Mouse (Mus musculus) lung, embryonic 14.5 days (tissue): ENCODE results near the gene Ccdc70. TPM values are rescaled to one million over a fixed set of nuclear protein-coding genes. Genes with fewer than 3 reads are reported as not detected.

Experiments used
- ATAC-seq: fragments of 200-750 bp; cut with Nextera tagmentation; 2 replicates; pipeline ENCODE4 v1.8.0; 2017; ENCODE audit warnings: mild to moderate bottlenecking, moderate TSS enrichment, moderate library complexity; ENCODE audit not compliant: insufficient read depth
- DNase-seq: peaks from one replicate; pipeline ENCODE4 v3.0.0-alpha.2; 2015
- H3K27ac ChIP-seq: fragments of 300-500 bp; sonication (generic); 2 replicates; pipeline ENCODE4 v1.5.1; 2014; ENCODE audit warnings: low read depth, mild to moderate bottlenecking, moderate library complexity
- H3K27me3 ChIP-seq: fragments of 300-500 bp; sonication (generic); 2 replicates; pipeline ENCODE4 v1.6.1; 2014; ENCODE audit warnings: low read length, control low read depth; ENCODE audit not compliant: insufficient read depth
- H3K36me3 ChIP-seq: fragments of 300-500 bp; sonication (generic); 2 replicates; pipeline ENCODE4 v1.6.1; 2014; ENCODE audit warnings: control low read depth; ENCODE audit not compliant: insufficient read depth
- H3K4me1 ChIP-seq: fragments of 300-500 bp; sonication (generic); 2 replicates; pipeline ENCODE4 v1.6.1; 2014; ENCODE audit warnings: antibody characterized with exemption, control low read depth; ENCODE audit not compliant: insufficient read depth
- H3K4me2 ChIP-seq: fragments of 300-500 bp; sonication (generic); 2 replicates; pipeline ENCODE4 v1.6.1; 2014; ENCODE audit warnings: mild to moderate bottlenecking
- H3K4me3 ChIP-seq: fragments of 300-500 bp; sonication (generic); 2 replicates; pipeline ENCODE4 v1.5.1; 2014; ENCODE audit warnings: low read depth, low read length
- H3K9ac ChIP-seq: fragments of 300-500 bp; sonication (generic); 2 replicates; pipeline ENCODE4 v1.6.1; 2014
- H3K9me3 ChIP-seq: fragments of 300-500 bp; sonication (generic); 2 replicates; pipeline ENCODE4 v1.6.1; 2016; ENCODE audit warnings: low read depth, low read length, control low read depth
- CTCF ChIP-seq: IDR thresholded peaks from 2 replicates; pipeline ENCODE4 v1.5.1; 2016; ENCODE audit warnings: antibody characterized with exemption, low read depth
- WGBS: fragments of 180-500 bp; shearing (Covaris S2); extraction: QIAGEN DNeasy Blood & Tissue Kit; methylation state at CpG from one replicate; pipeline ENCODE4 v1.1.7; 2014; 5-methylcytosine and 5-hydroxymethylcytosine counted together
- polyA plus RNA-seq: library from polyadenylated mRNA; unstranded; fragments of >200 nt; fragmentation: Nextera tagmentation; extraction: Ambion mirVana; gene quantifications from 2 replicates; pipeline ENCODE4 v1.2.1, GENCODE M21; 2014

Ccdc70 gene
- polyA plus RNA-seq, 1 experiment from 2014 or later = not detected

DNA sequence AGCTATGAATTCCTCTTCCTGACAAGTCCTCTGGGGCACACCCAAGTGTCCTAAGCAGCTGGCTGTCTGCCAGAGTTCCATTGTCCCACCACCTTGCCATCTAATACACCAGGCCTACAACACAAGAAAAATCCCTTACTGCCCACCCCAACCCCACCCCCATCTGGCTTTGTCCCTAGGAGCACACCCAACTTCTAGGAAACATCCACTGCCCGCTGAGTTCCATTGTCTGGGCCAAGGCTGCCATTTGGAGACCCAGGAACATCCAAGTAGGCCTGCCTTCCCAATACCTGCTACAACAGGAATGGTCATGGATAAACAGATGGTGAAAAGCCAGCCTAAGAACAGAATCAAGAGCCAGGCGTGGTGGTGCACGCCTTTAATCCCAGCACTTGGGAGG lies 13.2 kb upstream of the Ccdc70 start:
- Histone ChIP-seq H3K4me3 (no peak overlapping the region), H3K9me3 (no peaks in the 10 kb centered on the region), H3K4me1 (no peaks in the 10 kb centered on the region), H3K27me3 (no peaks in the 10 kb centered on the region), H3K4me2 (no peak overlapping the region), H3K27ac (no peak overlapping the region), H3K36me3 (no peaks in the 10 kb centered on the region), H3K9ac (no peak overlapping the region)
- ATAC-seq (no peak), DNase-seq (no peak)
- no peak for TF ChIP-seq CTCF
- WGBS = 84% methylated on average over 3 of the region's 3 CpGs

DNA sequence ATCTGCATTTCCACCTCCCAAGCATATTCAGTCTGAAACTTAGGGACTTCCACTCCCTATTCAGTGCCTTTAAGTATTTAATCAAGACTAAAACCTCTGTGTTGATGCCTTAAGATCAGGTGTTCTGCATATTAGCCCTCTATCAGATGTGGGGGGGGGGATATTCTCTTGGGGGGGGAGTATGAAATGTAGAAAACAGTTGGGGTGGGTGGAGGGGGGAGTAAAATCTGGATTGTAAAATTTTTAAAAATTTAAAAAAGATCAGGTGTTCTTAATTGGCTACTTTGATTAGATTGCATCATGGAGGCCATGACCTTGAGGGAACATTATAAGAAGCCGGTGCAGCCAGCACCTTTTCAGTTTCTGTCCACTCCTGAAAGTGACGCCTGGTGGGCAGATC lies 11.2 kb upstream of the Ccdc70 start, which contains the start of gene Fam90a1a:
Gene Fam90a1a, plus strand, starts transcription at position 301 of the 400 bp plus-strand sequence.
- Histone ChIP-seq H3K4me3 (no peak within 1 kb of the TSS), H3K9ac (no peak within 1 kb of the TSS), H3K36me3 (no peaks in the 10 kb centered on the region), H3K4me1 (no peaks in the 10 kb centered on the region), H3K9me3 (no peaks in the 10 kb centered on the region), H3K27me3 (no peaks in the 10 kb centered on the region), H3K4me2 (no peak within 1 kb of the TSS), H3K27ac (no peak within 1 kb of the TSS)
- no peak for TF ChIP-seq CTCF
- ATAC-seq (no peak), DNase-seq (no peak)
- WGBS = 78% methylated on average over 2 of the region's 2 CpGs

- H3K36me3 ChIP-seq = no peaks in the 10 kb centered on the region
- H3K4me1 ChIP-seq = no peaks in the 10 kb centered on the region
- DNase-seq = no peak
- H3K27ac ChIP-seq = no peak overlapping the region
- H3K4me3 ChIP-seq = no peak overlapping the region
- H3K27me3 ChIP-seq = no peaks in the 10 kb centered on the region
- H3K9me3 ChIP-seq = no peaks in the 10 kb centered on the region
- ATAC-seq = no peak
- TF ChIP-seq CTCF = no peak
- WGBS = 86% methylated on average over 1 of the region's 1 CpGs
- no peak overlapping the region for H3K9ac ChIP-seq
- H3K4me2 ChIP-seq = no peak overlapping the region
These were observed 2.9 kb upstream of the Ccdc70 start for GRCm38 (mm10) chr8:21966646-21967045.

DNA sequence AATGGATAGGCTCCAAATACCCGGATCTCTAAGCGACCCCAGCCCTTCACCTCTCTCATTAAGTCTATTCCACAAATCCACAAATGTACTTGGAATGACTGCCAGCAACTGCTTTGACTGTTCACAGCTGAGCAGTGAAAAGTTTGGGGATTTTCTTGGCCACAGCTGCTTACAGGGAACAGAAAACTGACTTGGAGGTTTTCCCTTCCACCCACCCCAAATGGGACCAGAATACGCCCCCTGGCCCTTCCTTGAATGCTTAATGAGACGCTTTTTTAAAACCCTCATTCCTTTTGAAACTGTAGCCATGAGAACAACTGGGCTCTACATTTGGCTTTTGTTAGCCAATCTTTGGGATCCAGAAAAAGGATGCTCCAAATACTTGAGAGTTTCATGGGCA lies 8.6 kb downstream of the Ccdc70 start:
- no peak overlapping the region for H3K4me3 ChIP-seq
- H3K9ac ChIP-seq = no peak overlapping the region
- no peak for DNase-seq
- no peak overlapping the region for H3K27ac ChIP-seq
- H3K36me3 ChIP-seq = no peaks in the 10 kb centered on the region
- no peaks in the 10 kb centered on the region for H3K4me1 ChIP-seq
- H3K4me2 ChIP-seq = no peak overlapping the region
- no peaks in the 10 kb centered on the region for H3K9me3 ChIP-seq
- ATAC-seq = no peak
- no peaks in the 10 kb centered on the region for H3K27me3 ChIP-seq
- TF ChIP-seq CTCF = no peak
- WGBS = 62% methylated on average over 4 of the region's 4 CpGs

GRCm38 (mm10) chr8:21981664-21982337 lies 12.2 kb downstream of the Ccdc70 start:
- Histone ChIP-seq H3K9ac (no peak overlapping the region), H3K4me1 (no peaks in the 10 kb centered on the region), H3K27ac (no peak overlapping the region), H3K36me3 (no peaks in the 10 kb centered on the region), H3K27me3 (no peaks in the 10 kb centered on the region), H3K4me2 (no peak overlapping the region), H3K9me3 (no peaks in the 10 kb centered on the region), H3K4me3 (no peak overlapping the region)
- ATAC-seq (no peak), DNase-seq (peak; percentile 28)
- WGBS = 63% methylated on average over 8 of the region's 8 CpGs
- peak; percentile 23; the same call in 1 of the 2 replicates for TF ChIP-seq CTCF

DNA sequence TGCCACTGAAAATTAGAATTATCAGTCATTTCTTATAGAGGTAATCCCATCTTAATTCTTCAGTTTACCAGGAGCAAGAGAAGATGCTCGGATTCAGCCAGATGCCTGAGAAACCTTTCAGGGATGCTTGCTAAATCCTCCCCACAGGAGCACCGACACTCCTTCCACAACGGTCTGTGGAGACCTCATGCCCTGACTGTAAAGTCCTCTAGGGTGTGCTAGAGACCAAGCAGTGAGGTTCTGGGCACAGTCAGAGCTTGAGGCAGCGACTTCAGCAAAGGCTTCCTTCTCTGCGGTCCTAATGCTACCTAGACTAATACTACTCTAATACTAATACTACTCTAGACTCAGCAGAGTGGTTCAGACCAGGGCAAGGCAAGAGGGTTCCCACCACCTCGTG lies 22.6 kb downstream of the Ccdc70 start:
- Histone ChIP-seq H3K4me3 (no peak overlapping the region), H3K27me3 (no peaks in the 10 kb centered on the region), H3K36me3 (no peaks in the 10 kb centered on the region), H3K4me1 (no peaks in the 10 kb centered on the region), H3K27ac (no peak overlapping the region), H3K4me2 (no peak overlapping the region), H3K9ac (no peak overlapping the region), H3K9me3 (no peaks in the 10 kb centered on the region)
- 21% methylated on average over 6 of the region's 6 CpGs for WGBS
- DNase-seq = peak; percentile 72
- ATAC-seq = peak; percentile 74
- peak; percentile 77 for TF ChIP-seq CTCF

DNA sequence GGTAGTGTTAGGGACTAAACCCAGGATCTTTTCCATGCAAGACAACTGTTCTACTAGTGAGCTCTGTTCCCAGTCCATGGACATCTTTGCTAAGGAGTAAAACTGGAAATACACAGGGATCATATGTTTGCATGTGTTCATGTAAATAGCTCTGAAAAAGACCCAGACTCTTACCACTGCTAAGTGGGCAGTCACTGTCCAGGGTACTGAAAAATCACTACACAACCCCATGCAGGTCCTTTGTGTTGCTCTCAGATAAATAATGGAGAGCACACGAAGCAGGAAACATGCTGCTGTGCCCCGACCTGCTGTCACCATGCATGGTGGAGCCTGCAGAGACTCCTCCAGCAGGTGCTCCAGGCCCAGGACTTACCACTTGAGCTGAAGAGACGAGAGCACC lies 25.6 kb downstream of the Ccdc70 start:
- H3K27me3 ChIP-seq = no peaks in the 10 kb centered on the region
- no peaks in the 10 kb centered on the region for H3K36me3 ChIP-seq
- no peak overlapping the region for H3K4me3 ChIP-seq
- ATAC-seq = no peak
- TF ChIP-seq CTCF = no peak
- H3K9ac ChIP-seq = no peak overlapping the region
- H3K27ac ChIP-seq = no peak overlapping the region
- no peaks in the 10 kb centered on the region for H3K4me1 ChIP-seq
- 42% methylated on average over 3 of the region's 3 CpGs for WGBS
- no peaks in the 10 kb centered on the region for H3K9me3 ChIP-seq
- peak; percentile 71 for DNase-seq
- no peak overlapping the region for H3K4me2 ChIP-seq
